Mouse (Mus musculus) spleen, postnatal 4 days (tissue): ENCODE results near the gene Traf3ip1.

ENCODE experiments used
- DNase-seq, 2 experiments: peaks; one replicate each; pipeline ENCODE4 v3.0.0; 2022; ENCODE audit warnings: low spot score in 2 of 2

Traf3ip1 gene

DNA sequence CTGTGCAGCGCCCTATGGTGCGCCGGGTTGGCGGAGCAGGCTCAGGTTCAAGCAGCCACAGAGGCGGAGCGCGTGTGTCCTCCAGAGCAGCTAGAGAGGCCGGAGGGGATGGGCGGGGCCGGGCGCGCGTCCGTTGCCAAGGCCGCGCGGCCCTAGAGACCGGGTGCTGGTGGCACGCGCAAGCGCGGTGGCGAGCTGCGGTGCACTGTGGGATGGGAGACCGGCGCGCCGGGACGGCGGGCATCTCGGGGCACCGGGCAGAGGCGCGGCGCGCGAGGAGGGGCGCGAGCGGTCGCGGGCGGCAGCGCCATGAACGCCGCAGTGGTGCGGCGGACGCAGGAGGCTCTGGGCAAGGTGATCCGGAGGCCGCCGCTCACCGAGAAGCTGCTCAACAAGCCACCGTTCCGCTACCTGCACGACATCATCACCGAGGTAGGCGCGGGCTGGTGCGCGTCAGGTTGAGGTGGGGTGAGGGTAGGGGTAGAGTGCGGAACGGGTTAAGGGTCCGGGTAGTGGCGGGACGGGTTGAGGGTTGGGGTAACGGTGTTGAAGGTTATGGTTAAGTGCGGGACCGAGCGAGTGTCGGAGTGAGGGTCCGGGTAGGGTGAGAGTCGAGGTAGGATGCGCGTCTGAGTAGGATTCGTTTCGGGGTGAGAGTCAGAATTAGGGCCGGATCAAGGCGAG is at the start of gene Traf3ip1:
TSS of gene Traf3ip1 (plus strand) at position 191 of the 684 bp plus-strand sequence.
- peak; percentile 92 to 97 for DNase-seq

DNA sequence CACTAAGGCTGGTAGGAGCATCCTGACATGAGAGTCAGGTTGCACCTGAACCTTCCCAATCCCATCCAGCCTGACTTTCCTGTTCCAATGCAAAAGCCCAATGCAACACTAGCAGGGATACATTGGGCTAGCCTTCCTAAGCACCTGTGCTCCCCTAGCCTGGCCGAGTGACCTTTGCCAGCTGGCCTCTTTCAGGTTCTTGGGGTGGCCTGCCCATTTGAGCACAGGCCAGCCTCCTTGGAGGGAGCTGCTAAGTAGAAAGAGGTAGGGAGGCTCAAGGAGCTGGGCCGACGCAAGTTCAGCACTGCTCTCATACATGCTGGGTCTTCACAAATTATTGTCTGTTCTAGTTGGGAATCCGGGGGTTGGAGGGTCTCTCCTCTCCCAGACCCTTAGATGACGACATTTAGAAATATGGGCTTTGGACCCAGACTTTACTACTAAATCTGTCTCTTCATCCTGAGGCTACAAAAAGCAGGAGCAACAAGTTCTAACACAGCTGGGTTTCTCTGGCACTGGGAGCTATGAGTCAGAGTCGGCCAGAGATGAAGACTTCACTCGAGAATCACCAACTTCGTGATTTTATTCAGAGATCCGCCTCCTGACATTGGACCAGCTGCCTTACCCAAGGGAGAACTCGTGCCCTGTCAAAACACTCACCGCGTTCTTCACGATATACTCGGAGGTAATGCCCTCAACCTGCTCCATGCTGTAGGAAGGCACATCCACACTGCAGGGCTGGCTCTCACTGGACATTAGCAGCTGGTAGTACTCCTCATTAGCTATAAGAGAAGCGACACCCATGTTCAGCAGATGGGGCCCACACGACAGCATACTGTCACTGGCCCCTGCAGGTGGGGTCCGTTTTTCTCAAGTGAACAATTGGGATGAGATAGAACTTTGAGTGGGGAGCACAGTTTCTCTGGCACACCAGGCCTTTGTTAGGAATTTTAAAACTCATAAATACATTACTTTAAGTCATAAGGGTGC is 49.3 kb upstream of the Traf3ip1 start:
- DNase-seq = no peak

GRCm38 (mm10) chr1:91446060-91446459 is 48.4 kb upstream of the Traf3ip1 start:
- no peak for DNase-seq

DNA sequence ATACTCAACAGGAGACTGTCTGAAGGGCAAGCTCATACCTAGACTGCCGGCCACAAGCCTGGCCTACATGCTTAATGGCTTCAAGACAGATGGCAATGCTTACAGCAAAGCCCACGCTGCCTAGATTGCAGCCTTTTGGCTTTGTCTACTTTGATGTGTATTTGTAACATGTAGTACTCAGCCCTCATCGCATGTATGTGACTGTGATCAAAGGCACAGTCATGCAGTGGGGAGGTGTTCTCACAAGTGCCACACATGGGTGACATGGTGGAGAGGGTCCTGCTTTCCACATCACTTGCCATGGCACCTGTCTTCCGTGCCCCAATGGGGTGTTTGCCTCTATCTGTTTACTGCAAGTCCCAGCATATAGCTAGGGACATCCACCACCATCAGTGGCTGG is 47.9 kb upstream of the Traf3ip1 start:
- DNase-seq = no peak

DNA sequence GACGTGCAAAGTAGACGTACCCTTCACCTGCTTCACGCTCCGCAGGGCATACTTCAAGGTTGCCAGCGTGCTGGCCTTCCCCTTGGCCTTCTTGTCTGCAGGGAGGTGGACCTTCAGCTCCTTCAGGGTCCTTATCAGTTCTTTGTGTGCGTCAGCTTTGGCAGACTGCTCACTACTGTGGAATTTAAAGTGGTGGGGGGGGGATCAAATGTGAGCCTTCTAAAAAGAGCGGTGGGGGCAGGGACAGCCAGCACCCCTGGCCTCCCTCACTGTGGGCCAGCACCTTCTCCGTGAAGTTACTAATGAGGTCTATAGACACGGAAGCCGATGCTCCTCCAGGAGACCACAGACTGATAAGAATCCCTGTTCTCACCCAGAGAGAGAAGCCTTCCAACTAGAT is 45.8 kb upstream of the Traf3ip1 start:
- DNase-seq = no peak

- DNase-seq = no peak
These were observed 43.6 kb upstream of the Traf3ip1 start for GRCm38 (mm10) chr1:91450851-91451250.

DNA sequence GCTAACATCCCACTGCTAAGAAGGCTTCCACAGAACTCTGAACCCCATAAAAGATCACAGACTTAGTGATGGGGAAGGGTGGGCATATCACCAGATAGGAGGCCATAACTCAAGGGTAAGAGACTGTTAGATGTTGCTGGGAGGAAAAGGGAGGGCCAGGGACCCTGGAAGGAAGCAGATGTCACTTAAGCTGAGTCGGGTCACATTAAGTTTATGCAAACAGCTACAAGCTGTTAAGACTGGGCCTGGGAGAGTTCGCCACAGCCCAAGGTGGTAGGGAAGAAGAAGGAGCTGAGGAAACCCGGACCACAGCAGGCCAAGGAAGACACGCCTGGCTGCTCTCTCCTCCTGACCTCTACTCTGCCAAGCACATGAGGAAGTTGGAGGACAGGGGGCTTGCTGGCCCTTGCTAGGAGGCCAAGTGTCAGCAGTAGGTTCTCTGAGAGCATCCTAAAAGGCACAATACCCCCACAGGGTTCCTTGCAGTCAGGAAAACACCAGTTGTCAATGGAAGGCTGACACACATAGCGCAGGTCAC is 42.8 kb upstream of the Traf3ip1 start:
- no peak for DNase-seq

GRCm38 (mm10) chr1:91453932-91454331 is 40.5 kb upstream of the Traf3ip1 start:
- peak; percentile 64 to 74 for DNase-seq

DNA sequence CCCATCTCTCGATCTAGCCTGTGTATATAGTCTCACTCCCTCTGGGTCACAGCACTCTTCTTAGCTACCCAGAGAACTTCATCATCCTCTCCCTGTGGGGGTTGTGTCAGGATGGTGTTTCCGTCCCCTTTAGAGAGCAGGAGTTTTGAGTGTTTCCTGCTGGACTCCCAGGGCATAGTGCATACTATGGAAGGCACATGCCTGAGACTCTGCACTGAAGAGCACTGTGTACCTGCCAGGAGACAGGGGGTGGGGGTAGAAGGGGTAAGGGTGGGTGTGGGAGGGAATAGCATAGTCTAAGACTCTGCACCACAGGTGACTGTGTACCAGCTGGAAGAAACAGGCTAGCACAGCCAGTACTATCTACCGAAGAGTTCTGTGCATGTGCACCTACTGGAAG is 40.1 kb upstream of the Traf3ip1 start:
- no peak for DNase-seq

GRCm38 (mm10) chr1:91454927-91455326 is 39.5 kb upstream of the Traf3ip1 start:
- DNase-seq = peak in 1 of 2 experiments; percentile 59

GRCm38 (mm10) chr1:91455661-91456161 is 38.7 kb upstream of the Traf3ip1 start:
- DNase-seq = peak in 1 of 2 experiments; percentile 64

DNA sequence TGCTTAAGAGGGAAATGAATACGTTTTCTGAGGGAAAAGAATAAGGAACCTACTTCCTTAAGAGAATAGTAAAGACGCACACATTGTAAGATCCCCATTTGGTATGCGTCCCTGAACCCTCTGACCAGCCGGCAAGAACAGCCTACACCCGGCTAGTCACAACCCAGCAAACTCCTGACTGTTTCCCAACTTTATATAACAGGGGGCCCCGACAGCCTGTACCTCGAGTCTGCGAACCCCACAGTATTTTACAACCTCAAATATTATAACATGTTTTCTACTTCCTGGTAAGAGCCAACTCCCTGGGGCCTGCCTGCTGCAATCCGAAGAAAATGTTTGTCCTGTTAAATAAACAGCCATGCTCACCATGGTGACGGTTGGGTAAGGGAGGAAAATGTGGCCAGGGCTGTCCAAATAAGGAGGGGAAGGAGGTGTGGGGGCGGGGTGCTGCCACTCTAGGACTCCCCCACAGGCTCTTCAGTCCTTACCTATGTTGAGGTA is 38.1 kb upstream of the Traf3ip1 start:
- peak in 1 of 2 experiments; percentile 65 for DNase-seq

GRCm38 (mm10) chr1:91457116-91457515 is 37.3 kb upstream of the Traf3ip1 start:
- no peak for DNase-seq

DNA sequence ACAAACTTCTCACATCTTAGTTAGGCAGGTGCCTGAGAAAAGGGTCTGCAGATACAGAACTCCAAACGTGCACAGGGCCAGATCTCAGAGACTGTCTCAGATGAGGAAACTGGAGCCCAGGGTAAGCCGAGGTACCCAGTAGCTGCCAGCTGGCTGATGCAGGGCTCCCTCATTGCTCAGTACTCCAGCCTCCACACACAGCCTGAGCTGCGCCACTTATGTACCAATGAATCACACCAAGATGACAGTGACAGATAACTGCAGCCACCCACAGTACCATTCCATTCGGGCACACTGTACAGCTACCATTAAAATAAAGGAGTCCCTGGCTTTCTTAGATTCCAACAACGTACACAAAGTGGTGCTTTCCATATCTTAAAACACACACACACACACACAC is 36.7 kb upstream of the Traf3ip1 start:
- DNase-seq = peak in 1 of 2 experiments; percentile 60

- DNase-seq = peak in 1 of 2 experiments; percentile 68
These were observed 36.1 kb upstream of the Traf3ip1 start for GRCm38 (mm10) chr1:91458223-91458861.

DNA sequence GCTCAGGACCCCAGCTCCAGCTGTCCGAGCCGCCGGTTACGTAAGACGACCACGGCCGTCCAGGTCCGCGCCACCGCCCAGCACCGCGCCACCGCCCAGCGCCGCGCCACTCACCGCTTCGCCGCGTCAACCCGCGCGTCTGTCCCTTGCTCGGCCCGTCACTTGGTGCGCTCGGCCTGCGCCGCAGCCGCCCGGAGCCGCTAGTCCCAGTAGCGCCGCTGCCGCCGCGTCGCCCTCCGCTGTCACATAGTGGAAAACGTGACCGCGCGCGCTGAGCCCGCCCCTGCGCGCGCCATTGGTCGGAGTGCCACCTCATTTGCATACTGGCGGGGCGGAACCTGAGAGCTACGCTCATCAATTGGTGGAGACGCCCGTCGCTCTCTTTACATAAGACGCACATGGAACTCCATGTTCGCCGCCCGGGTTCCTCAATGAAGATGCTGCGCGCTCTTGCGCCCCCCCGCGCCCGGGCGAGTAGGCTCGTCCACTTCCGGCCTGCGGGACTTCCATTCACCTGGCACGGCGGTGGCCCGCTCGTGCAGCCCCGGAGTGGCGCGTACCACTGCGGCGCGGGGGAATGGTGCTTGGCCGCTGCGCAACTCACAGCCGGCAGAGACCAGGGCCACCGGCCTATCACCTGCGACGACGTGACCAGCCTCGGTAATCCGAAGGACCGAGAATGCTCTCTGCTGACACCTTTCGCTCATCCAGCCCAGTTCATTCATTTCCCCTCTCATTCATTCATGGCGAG is 35.2 kb upstream of the Traf3ip1 start, which contains the start of gene Per2:
TSS of gene Per2 (minus strand) at position 266 of the 751 bp plus-strand sequence.
- DNase-seq = peak; percentile 99

- no peak for DNase-seq
These were observed 34.4 kb upstream of the Traf3ip1 start for GRCm38 (mm10) chr1:91460069-91460468.

GRCm38 (mm10) chr1:91460564-91460963 is 33.9 kb upstream of the Traf3ip1 start:
- peak in 1 of 2 experiments; percentile 62 for DNase-seq

- no peak for DNase-seq
These were observed 31.0 kb upstream of the Traf3ip1 start for GRCm38 (mm10) chr1:91463336-91463995.

GRCm38 (mm10) chr1:91464436-91464835 is 30.0 kb upstream of the Traf3ip1 start:
- no peak for DNase-seq
